Mouse (Mus musculus) liver, adult 2 months (tissue): ENCODE measurements around the gene Tcl1. TPM values are rescaled to one million over a fixed set of nuclear protein-coding genes. Genes with fewer than 3 reads are reported as not detected.

Experiments
- DNase-seq: peaks from one replicate; pipeline ENCODE4 v3.0.0-alpha.2; 2011; ENCODE audit warnings: low read depth, low spot score; ENCODE audit errors: extremely low read depth
- H3K27ac ChIP-seq: fragments of 200-500 bp; replicated peaks from 2 replicates; pipeline ENCODE4 v1.5.1; 2012; ENCODE audit warnings: low read depth, mild to moderate bottlenecking, control low read depth, inconsistent platforms, low read length; ENCODE audit not compliant: insufficient read depth
- H3K27me3 ChIP-seq: fragments of 200-500 bp; 2 replicates; pipeline ENCODE4 v1.6.1; 2012; ENCODE audit warnings: mild to moderate bottlenecking, moderate library complexity, low read length, inconsistent platforms; ENCODE audit not compliant: control insufficient read depth, insufficient read depth
- H3K36me3 ChIP-seq: fragments of 200-500 bp; 2 replicates; pipeline ENCODE4 v1.6.1; 2012; ENCODE audit warnings: low read length, inconsistent platforms; ENCODE audit not compliant: control insufficient read depth, insufficient read depth
- H3K4me1 ChIP-seq: fragments of 200-500 bp; 2 replicates; pipeline ENCODE4 v1.6.1; 2011; ENCODE audit warnings: low read length; ENCODE audit not compliant: control insufficient read depth, insufficient read depth
- H3K4me3 ChIP-seq: fragments of 200-500 bp; 2 replicates; pipeline ENCODE4 v1.5.1; 2011; ENCODE audit warnings: low read depth, mild to moderate bottlenecking, control low read depth, low read length, moderate library complexity; ENCODE audit not compliant: insufficient read depth
- H3K79me2 ChIP-seq: fragments of 200-500 bp; 2 replicates; pipeline ENCODE4 v1.6.1; 2012; ENCODE audit warnings: inconsistent platforms, mild to moderate bottlenecking, low read length, moderate library complexity; ENCODE audit not compliant: control insufficient read depth, insufficient read depth
- H3K9ac ChIP-seq: fragments of 200-500 bp; 2 replicates; pipeline ENCODE4 v1.6.1; 2012; ENCODE audit warnings: low read depth, mild to moderate bottlenecking, control low read depth, inconsistent platforms, low read length
- CTCF ChIP-seq: fragments of 200-500 bp; IDR thresholded peaks from 2 replicates; pipeline ENCODE4 v1.5.1; 2011; ENCODE audit warnings: low read depth, low read length, control low read depth
- POLR2A ChIP-seq: fragments of 200-500 bp; IDR thresholded peaks from 2 replicates; pipeline ENCODE4 v1.6.1; 2011; ENCODE audit warnings: low read length, control low read depth; ENCODE audit not compliant: insufficient read depth; ENCODE audit errors: extremely low read depth
- WGBS: fragments of 180-500 bp; shearing (Covaris S2); methylation state at CpG from one replicate; pipeline ENCODE4 v1.1.7; 2018; 5-methylcytosine and 5-hydroxymethylcytosine counted together
- polyA plus RNA-seq: library from polyadenylated mRNA; depleted of rRNA; stranded (reverse); fragments of >200 nt; gene quantifications from 2 replicates; pipeline ENCODE4 v1.2.3, GENCODE M21; 2012; rRNA removed
- total RNA-seq: library from RNA; depleted of rRNA; stranded (reverse); fragments of >200 nt; gene quantifications from 2 replicates; pipeline ENCODE4 v1.2.3, GENCODE M21; 2014; rRNA removed

The Tcl1 gene
- total RNA-seq (not detected in 2 replicates), polyA plus RNA-seq (not detected in 2 replicates)

- Histone ChIP-seq H3K27ac (no peak within 1 kb of the TSS), H3K36me3 (no peaks in the 10 kb centered on the region), H3K27me3 (no peaks in the 10 kb centered on the region), H3K79me2 (no peaks in the 10 kb centered on the region), H3K4me3 (no peak within 1 kb of the TSS), H3K4me1 (no peaks in the 10 kb centered on the region), H3K9ac (no peak within 1 kb of the TSS)
- WGBS: 81% methylated on average over 22 of the region's 22 CpGs
- DNase-seq: no peak
- TF ChIP-seq POLR2A (no peak), CTCF (no peak)
Observed at GRCm38 (mm10) chr12:105222601-105223319, at the start of gene Tcl1. TSS of gene Tcl1 (minus strand) at chr12:105222793.

DNA sequence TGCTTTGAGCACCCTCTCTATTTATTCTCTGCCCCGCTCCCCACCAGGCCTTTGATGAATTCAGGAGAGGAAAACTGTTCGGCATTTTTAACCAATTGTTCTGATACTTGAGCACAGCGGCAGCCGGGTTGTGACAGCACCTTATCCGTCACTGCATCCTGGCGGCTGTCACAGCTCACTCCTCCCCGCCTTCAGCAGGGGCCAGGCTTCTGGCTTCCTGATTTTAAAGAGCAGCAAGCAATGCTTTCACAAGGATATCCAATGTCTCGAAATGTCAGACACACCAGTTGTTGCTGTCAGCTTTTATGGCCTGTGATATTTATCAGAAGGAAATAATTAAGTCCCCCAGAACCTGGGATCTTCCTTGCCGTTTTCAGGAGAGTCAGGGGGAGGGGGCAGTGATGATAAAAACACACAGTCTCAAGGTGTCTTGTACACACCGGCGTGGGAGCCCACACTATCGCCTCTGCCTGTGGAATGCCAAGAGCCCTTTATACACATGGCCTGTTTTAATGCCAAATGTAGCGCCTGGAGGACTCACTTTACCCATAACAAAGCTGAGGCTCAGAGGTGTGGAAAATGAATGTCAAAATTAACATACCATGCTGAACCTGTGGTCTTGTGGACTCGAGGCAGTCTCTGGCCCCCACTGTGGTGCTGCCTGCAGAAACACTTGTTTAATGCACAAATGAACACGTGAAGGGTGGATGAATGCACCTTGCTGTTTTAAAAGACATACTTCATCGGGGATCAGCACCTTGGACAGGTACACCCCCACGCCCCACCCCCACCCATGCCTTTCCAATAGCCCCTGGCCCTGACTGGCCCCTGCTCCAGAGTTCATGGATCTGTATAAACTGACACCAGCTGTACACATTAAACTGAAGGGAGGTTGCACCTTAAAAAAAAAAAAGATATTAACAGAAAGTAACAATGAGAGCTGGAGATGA lies 48.7 kb upstream of the Tcl1 start:
- 69% methylated on average over 17 of the region's 17 CpGs for WGBS
- TF ChIP-seq CTCF (no peak), POLR2A (no peak)
- no peaks in the 10 kb centered on the region for H3K27me3 ChIP-seq

DNA sequence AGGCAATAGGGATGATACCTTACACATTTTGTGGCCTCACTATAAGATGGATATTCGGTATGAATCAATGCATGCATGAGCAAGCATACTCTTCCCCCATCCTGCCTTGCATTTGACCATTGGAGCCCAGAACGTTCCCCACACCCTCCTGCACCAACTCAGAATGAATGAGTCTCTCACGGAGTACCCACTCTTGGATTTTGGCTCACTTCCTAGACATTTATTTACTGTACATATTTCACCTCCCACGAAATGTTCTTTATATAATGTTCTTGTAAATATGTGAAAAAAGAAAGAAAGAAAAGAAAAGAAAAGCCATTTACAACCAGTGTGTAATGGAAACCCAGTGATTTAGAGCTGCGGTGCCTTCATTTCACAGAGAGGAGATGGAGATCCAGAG lies 44.5 kb upstream of the Tcl1 start:
- H3K9ac ChIP-seq: no peak overlapping the region
- 70% methylated on average over 5 of the region's 5 CpGs for WGBS
- no peak overlapping the region for H3K27ac ChIP-seq
- no peak for TF ChIP-seq CTCF
- no peak for TF ChIP-seq POLR2A
- H3K36me3 ChIP-seq: no peaks in the 10 kb centered on the region
- no peaks in the 10 kb centered on the region for H3K4me1 ChIP-seq
- no peaks in the 10 kb centered on the region for H3K79me2 ChIP-seq
- H3K27me3 ChIP-seq: no peaks in the 10 kb centered on the region
- DNase-seq: no peak
- no peak overlapping the region for H3K4me3 ChIP-seq

More for the DNA sequence above, 48.7 kb upstream of the Tcl1 start:
- H3K4me1 ChIP-seq: no peaks in the 10 kb centered on the region
- H3K9ac ChIP-seq: no peak overlapping the region
- H3K27ac ChIP-seq: no peak overlapping the region
- H3K79me2 ChIP-seq: no peaks in the 10 kb centered on the region
- no peaks in the 10 kb centered on the region for H3K36me3 ChIP-seq
- no peak overlapping the region for H3K4me3 ChIP-seq
- no peak for DNase-seq

GRCm38 (mm10) chr12:105266096-105266495 lies 43.5 kb upstream of the Tcl1 start:
- Histone ChIP-seq H3K79me2 (no peaks in the 10 kb centered on the region), H3K36me3 (no peaks in the 10 kb centered on the region), H3K9ac (no peak overlapping the region), H3K4me1 (no peaks in the 10 kb centered on the region), H3K4me3 (no peak overlapping the region), H3K27me3 (no peaks in the 10 kb centered on the region), H3K27ac (no peak overlapping the region)
- TF ChIP-seq CTCF (no peak), POLR2A (no peak)
- WGBS: 3% methylated on average over 3 of the region's 3 CpGs
- DNase-seq: no peak

GRCm38 (mm10) chr12:105259221-105259620 lies 36.6 kb upstream of the Tcl1 start:
- 52% methylated on average over 4 of the region's 4 CpGs for WGBS
- Histone ChIP-seq H3K27me3 (no peaks in the 10 kb centered on the region), H3K9ac (no peak overlapping the region), H3K36me3 (no peaks in the 10 kb centered on the region), H3K27ac (no peak overlapping the region), H3K79me2 (no peaks in the 10 kb centered on the region), H3K4me3 (no peak overlapping the region), H3K4me1 (no peaks in the 10 kb centered on the region)
- TF ChIP-seq POLR2A (no peak), CTCF (no peak)
- no peak for DNase-seq
